Mouse (Mus musculus): ENCODE measurements around the gene Gm973. TPM values are rescaled to one million over a fixed set of nuclear protein-coding genes. Genes with fewer than 3 reads are reported as not detected.

Gene Gm973
- 1 to 10 TPM in 1 of 2 experiments, under 1 TPM in 1; 0.87 to 1.4 TPM for total RNA-seq (2021)
- long read RNA-seq, experiment 1, result 0 reads
- long read RNA-seq, experiment 2, result 0 reads

DNA sequence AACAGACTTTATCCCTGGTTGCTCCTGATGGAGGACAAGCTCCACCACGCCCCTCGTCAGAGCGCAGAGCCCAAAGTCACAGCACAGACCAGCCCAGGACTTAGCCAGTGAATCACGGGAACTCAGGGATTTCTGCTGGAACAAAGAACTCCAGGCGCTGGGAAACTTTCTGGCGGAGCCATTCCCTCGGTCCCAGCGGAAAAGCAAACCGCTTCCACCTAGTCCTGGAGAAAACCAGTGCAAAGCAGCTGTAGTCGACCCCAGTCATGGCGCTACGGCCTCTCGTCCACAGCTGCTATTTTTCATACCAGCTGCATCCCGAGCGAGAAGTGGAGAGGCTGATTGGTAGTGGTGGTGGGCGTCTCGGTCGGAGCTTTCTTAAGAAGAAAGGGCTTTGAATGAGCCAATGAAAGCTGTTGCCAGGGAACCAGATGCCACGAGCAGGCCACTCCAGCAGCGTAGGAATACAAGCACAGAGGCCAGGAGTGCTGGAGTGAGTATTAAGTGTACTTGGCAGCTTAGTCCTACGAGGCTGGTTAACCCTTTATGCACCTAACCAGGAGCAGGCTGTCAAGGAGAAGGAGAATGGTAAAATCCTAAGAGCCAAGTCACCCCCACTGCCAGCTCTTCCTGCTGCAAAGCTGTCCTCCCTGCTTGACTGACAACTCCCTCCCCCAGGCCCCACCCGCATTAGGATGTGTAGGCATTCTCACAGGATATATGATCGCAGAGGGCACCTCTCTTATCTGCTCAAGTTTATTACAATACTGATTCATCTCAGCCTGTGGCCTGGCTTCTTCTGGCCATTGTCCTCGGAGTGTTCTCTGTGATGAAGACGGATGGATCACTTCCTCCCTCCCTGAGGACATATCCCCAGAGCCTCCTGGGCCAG, at the start of gene Gm973:
Gene Gm973 (plus strand): TSS at position 239 of the 892 bp plus-strand sequence.
- DNase-seq (ENCODE audit: low spot score), result peak; percentile 54

DNA sequence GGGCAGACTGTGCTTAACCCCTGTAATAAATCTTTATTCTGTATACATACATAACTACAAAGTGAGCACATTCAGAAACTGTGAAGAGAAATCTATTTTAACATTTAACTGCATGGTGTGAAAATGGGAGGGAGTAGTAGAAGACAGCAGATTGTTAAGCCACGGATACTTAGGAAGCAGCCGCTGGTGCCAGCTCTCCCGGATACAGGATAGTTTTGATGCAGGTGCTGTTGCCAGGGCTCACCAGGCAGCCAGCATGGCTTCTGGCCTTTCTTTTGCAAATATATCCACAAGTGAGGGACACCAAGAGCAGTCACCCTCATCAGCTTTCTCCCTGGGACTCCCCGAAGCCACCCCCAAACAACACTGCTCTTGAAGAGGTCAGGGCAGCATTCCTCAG, 46.9 kb upstream of the Gm973 start:
- no peak for DNase-seq (ENCODE audit: low spot score)

DNA sequence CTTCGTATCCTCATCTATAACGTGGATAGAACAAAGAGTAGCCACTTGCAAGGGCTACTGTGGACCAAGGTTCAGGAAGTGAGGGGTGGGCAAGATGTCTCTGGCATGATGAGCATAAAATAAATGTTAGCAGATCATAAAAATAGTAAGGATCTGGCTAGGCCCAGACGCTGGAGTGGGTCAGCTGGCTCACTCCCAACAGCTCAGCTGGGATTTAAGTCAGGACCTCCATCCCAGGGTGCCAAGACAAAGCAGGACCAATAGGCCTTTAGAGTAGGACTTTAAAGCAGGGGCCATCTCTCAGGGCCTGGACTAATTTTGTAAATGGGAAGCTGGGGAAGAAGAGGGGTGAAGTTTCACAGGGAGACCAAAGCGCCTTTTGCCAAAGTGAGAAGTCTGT, 45.3 kb upstream of the Gm973 start:
- DNase-seq (ENCODE audit: low spot score), result no peak

DNA sequence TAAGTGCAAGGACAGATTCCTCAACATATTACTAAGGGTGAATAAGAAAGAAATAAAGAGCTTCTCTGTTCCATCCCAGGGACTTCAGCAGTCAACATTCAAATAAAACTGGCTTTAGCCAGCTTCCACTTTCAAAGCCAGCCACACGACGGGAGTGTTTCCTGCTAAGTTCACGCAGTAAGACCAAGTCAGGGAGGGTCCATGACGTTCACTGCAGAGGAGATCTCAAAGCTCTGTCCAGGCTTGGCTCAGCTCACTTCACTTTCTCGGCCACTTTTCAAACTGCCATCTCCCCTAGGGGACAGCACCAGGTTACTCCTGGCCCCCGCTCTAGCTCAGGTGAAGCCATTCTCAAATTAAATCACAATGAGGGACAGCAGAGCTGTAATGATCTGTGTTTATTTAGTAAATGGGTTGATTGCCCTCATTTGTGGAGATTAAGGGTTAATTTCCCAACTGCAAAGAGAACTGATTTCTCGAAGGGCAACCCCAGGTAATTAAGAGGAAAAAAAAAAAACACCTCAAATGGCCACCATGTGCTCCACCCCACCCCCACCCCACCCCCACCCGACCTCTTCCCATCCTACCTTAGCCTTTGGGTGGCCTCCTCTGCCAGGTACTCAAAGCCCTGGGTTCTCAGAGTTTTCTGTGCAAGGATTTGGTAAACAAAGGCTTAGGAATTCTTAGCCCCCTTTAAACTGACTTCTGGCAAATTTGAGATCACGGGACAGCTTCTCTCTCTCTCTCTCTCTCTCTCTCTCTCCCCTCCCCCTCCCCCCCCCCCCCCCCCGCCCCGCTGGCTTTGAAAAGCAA, 43.5 kb upstream of the Gm973 start:
- no peak for DNase-seq (ENCODE audit: low spot score)

DNA sequence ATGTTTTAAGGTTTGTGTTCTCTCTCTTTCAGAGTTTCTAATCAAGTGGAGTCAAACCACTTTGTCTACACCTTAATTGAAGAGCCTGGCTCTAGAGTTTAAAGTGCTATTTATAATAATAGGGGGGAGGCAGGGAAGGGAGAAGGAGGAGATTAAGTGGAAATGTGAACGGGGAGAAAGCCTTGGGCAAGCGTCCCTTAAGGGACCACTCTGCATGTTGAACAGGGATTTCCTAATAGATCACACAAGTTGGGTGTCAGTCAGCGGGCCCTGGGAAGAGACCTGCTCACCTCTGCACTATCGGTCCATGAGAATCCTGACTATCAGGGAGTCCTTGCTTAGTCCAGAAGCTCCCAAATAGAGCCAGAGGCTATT, 42.9 kb upstream of the Gm973 start:
- DNase-seq (ENCODE audit: low spot score), result no peak

DNA sequence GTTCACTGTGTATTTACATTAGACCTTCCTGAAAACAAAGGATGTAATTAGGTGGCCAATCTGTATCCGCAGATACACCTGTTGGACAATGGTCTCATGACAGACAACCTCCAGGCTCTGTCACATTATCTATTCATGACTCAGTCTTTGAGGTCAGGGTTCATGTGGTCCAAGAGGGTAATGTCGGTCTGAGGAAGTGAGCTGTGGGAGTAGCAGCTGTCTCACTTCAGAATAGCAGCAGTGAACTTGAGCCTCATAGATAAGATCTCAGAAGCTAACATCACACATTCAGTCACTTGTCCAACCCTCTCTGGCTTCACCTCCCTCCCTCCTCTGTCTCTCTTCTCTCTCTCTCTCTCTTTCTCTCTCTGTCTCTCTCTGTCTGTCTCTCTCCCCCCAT, 40.4 kb upstream of the Gm973 start:
- no peak for DNase-seq (ENCODE audit: low spot score)

DNA sequence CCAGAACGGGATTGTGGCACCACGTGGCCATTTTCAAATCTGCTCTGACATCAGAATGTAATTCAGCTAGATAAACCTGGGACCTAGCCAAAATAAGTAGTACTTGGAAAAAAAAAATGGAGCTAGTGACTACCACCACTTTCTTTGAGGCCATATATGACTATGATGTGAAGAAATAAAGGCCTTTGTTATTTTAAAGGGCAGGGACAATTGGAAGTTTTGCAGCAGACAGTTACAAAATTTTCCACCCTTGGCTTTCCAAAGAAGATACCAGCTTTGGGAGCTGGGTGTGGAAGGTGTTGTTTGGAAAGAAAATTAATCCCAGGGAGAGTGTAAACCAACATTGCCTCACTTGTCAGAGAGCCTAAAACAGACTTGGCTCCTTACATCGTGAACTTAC, 37.2 kb upstream of the Gm973 start:
- DNase-seq (ENCODE audit: low spot score), result no peak

DNA sequence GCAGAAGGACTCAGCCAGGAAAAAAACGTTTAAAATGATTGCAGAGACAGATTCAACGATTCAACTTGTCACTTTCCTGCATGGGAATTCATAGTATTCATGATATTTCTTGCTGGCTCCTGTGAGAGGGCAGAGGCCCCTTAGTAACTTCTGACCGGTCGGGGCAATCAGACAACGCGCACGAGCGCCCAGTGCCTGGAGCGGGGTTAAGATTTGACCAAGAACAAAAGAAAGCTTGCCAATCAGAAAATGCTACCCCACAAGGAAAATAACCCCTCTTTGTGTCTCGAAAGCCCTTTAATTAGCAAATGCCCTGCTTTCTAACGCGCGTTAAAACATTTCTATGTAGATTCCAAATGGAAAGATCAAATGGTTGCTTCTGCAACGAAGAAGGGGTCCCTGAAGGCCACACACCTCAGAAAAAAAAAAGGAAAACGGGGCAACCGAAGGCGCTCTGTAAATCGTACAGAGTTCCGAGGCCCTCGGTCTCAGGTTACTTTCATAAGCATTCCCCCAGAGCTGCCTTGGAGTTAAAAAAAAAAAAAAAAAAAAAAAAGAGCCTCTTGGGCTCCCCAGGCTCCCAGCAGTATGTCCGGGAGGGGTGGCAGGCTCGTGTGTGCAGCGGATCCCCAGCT, 35.1 kb upstream of the Gm973 start:
- no peak for DNase-seq (ENCODE audit: low spot score)

DNA sequence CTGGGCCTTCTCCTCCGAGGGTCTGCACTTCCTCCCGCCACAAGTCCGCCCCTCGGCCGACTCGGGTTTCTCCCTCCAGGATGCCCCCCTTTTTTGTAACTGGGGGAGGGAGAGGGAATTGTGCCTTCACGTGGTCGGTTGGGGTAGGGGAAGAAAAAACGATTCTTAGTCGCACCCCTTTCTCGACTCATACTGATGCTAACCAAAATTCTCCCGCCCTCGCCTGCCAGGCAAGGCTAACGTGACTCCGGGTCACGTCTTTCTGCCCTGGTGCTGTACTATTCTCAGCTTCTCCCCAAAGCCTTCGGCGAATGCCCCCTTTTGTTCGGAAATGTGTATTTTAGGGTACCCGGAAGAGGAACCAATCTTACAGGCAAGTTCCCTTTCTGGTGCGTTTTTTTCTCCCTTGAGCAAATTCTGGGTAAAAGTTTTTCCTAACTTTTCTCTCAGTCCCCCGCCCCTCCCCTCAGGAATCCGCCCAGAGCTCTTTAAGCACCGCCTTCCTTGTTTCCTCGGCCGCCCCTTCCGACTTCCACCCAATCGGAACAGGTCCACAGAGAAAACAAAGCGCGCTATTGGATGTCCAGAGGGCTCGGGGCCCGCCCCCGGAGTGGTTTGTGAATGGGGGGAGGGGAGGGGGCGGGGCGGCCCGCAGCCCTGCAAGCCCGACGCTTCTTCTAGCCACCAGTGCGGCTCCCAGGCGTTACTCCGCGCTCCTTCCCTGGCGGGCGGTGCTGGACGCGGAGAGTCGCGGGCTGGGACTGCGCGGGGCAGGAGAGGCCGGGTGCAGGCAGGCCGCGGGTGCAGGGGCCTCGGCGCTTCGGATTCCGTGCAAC, 34.4 kb upstream of the Gm973 start:
- peak; percentile 97 for DNase-seq (ENCODE audit: low spot score)

DNA sequence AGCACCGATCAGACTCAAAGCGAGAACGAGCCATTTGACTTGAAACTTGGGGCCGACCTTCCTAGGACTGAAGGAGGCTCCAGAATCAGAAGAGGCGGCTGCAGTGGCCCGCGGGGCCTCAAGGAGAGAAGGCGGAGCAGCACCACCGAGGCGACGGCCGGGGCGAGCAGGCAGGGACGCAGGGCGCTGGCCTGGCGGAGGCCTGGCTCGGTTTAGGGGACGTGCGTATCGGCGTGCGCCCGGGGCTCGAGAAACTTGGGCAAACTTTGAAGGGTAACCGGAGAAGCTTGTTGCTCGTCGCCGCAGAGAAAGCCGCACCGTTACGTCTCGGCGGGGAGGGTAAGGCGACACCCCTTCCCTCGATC, 33.8 kb upstream of the Gm973 start, which contains the start of gene Fzd7:
Gene Fzd7 (plus strand): TSS at position 94 of the 365 bp plus-strand sequence.
- peak; percentile 72 for DNase-seq (ENCODE audit: low spot score)

DNA sequence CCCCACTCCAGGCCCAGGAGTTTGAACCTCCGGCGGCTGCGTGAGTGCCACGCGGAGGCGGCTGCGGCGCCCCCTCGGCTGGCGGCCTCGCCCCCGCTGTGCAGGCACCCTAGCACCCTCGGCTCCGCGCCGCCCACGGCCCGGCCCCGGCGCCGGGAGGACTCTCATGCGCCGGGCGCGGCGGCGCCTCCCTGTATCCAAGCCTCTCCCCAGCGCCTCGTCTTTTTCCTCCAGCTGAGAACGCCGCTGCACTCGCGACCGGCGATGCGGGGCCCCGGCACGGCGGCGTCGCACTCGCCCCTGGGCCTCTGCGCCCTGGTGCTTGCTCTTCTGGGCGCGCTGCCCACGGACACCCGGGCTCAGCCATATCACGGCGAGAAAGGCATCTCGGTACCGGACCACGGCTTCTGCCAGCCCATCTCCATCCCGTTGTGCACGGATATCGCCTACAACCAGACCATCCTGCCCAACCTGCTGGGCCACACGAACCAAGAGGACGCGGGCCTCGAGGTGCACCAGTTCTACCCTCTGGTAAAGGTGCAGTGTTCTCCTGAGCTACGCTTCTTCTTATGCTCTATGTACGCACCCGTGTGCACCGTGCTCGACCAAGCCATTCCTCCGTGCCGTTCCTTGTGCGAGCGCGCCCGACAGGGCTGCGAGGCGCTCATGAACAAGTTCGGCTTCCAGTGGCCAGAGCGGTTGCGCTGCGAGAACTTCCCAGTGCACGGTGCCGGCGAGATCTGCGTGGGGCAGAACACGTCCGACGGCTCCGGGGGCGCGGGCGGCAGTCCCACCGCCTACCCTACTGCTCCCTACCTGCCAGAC, 33.2 kb upstream of the Gm973 start:
- DNase-seq (ENCODE audit: low spot score), result peak; percentile 49

DNA sequence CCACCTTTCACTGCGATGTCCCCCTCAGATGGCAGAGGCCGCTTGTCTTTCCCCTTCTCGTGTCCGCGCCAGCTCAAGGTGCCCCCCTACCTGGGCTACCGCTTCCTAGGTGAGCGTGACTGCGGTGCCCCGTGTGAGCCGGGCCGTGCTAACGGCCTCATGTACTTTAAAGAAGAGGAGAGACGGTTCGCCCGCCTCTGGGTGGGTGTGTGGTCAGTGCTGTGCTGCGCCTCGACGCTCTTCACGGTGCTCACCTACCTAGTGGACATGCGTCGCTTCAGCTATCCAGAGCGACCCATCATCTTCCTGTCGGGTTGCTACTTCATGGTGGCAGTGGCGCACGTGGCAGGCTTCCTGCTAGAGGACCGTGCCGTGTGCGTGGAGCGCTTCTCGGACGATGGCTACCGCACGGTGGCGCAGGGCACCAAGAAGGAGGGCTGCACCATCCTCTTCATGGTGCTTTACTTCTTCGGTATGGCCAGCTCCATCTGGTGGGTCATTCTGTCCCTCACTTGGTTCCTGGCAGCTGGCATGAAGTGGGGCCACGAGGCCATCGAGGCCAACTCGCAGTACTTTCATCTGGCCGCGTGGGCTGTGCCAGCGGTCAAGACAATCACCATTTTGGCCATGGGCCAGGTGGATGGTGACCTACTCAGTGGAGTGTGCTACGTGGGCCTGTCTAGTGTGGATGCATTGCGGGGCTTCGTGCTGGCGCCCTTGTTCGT, 32.4 kb upstream of the Gm973 start:
- DNase-seq (ENCODE audit: low spot score), result peak; percentile 85

DNA sequence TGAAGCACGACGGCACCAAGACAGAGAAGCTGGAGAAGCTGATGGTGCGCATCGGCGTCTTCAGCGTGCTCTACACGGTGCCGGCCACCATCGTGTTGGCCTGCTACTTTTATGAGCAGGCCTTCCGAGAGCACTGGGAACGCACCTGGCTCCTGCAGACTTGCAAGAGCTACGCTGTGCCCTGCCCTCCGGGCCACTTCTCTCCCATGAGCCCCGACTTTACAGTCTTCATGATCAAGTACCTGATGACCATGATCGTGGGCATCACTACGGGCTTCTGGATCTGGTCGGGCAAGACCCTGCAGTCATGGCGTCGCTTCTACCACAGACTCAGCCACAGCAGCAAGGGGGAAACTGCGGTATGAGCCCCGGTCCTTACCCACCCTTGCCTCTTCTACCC, 31.8 kb upstream of the Gm973 start:
- DNase-seq (ENCODE audit: low spot score), result no peak

DNA sequence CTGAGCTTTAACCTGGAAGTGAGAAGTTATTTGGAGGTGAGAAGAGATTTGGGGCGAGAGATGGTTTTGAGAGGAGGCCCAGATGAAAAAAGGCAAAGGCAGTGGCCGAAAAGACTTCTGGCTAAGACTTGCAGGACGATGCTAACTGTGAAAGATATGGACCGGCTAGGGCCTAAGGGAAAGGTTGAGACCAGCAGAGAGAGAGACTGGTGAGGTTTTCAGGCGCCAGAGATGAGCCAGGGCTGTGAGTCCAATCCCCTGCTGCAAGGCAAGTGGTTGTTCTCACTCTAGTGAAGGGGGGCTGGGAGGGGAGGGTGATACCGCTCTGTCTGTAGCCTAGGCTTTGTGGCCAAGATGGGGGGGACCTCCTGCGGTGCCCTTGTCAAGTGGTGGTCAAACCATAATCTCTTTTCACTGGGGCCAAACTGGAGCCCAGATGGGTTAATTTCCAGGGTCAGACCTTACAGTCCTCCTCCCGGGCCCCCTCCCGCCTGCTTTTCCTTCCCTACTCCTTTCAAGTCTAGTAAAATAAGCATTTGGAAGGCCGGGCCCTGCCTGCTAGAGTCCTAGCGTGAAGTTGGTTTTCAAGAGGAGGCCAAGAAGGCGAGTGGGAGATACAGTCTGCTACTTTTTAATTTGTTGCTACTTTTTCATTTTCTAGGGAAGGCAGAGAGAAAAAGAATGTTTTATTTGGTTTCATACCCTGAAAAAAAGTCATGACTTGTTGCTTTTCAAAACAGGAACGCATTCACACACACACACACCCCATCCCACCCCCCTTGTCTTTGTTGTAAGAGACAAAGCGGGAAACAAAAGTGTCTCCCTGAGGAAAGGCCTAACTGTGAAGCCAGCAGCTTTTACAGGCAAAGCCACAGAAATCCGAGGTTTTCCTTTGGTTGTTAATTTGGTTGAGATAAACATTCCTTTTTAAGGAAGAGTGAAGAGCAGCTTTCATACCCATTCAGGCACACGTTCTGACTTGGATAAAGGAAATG, 31.0 kb upstream of the Gm973 start:
- DNase-seq (ENCODE audit: low spot score), result peak; percentile 40

DNA sequence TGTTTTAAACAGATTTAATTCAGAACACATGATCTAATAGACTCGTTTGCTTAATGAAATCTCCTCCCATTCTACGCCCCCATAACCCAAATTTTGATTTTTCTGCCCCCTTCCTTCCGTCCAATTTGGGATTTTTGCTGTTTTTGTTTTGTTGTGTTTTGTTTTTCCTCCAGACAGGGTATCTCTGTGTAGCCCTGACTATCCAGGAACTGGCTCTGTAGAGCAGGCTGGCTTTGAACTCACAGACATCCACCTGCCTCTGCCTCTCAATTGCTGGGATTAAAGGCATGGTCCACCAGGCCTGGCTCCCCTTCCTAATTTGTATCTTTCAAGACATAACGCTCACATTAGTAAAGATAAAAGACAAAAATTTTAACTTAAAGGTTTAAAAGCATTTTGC, 30.3 kb upstream of the Gm973 start:
- DNase-seq (ENCODE audit: low spot score), result no peak

DNA sequence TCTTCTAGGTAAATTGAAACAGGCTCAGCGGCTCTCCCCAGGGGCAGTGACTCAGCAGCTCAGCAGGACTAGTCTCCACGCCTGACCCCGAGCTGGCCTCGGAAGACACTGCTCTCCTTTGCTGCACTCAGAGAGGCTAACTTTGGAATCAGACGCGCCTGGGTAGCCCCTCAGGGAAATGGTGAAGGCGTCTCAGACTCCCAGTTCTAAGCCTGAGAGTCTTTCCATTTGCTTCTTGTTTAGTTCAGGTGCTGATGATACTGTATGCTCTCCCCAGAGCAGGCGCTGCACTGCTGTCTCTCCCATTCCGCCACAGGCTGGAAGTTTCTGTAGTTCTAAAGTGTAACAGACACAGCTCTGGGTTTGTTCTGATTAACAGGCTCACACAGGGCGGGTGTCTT, 28.4 kb upstream of the Gm973 start:
- DNase-seq (ENCODE audit: low spot score), result peak; percentile 80

DNA sequence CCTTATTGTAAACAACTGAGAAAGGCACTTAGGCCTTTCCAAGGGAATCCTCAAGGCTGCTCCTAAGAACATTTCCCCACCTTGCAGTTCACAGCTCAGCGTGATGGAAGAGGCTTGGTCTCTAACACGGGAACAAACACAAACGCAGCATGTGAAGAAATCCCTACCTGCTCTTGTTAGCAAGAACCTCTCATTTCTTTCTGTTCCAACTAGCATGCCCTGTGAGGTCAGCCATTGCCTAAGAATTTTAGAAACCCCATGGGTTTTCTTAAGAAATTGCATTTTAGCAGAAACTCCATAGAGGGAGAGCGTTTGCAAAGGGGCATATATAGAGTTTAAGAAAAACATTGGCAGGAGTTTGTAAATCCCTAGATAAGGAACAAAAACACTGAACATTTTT, 27.6 kb upstream of the Gm973 start:
- no peak for DNase-seq (ENCODE audit: low spot score)

DNA sequence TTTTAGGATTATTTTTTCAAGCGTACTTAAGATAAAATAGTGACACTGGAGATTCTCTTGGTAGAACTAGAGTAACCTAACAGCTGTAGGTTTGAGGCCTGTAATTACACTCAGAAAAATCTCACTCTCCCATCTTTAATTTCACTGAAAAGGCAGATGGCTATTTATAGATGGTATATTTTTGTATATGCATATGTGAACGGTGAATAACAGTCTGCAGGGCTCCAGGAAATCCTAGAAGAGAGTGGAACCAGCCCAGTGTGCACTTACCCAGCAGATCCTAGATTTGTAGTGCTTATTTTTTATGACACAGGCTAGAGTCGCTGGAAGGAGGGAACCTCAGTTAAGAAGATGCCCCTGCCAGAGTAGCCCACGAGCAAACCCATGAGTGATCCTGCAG, 27.1 kb upstream of the Gm973 start:
- peak; percentile 38 for DNase-seq (ENCODE audit: low spot score)
